Mouse (Mus musculus): ENCODE measurements around the gene Lrp2bp. TPM values are rescaled to one million over a fixed set of nuclear protein-coding genes. Genes with fewer than 3 reads are reported as not detected.

The Lrp2bp gene
- polyA plus RNA-seq, 1 experiment from 2014 or later, result 0.36 TPM

GRCm38 (mm10) chr8:45990631-45991310 is 8.3 kb upstream of the Lrp2bp start:
- Histone ChIP-seq H3K9me3 (ENCODE audit: control insufficient read depth, low read length) (no peaks in the 10 kb centered on the region), H3K9ac (ENCODE audit: low read depth, low read length) (no peak overlapping the region), H3K36me3 (ENCODE audit: control insufficient read depth, insufficient read depth, low read length) (0 out of 2 replicates have a peak, but pooled peaks cover 2% of the 10 kb centered on the region), H3K4me3 (ENCODE audit: low read depth, low read length) (no peak overlapping the region), H3K4me2 (replicated peaks; ENCODE audit: low read depth, low read length) (no peak overlapping the region), H3K27ac (ENCODE audit: low read depth, low read length) (no peak overlapping the region), H3K27me3 (ENCODE audit: control insufficient read depth, insufficient read depth, low read length) (no peaks in the 10 kb centered on the region), H3K4me1 (replicated peaks; ENCODE audit: control insufficient read depth, insufficient read depth, low read length) (no peaks in the 10 kb centered on the region)
- no peak for DNase-seq (ENCODE audit: low spot score)
- ATAC-seq (ENCODE audit: low FRiP score), result no peak
- 97% methylated on average over 4 of the region's 4 CpGs for WGBS

GRCm38 (mm10) chr8:45994111-45994510 is 5.0 kb upstream of the Lrp2bp start:
- Histone ChIP-seq H3K36me3 (ENCODE audit: control insufficient read depth, insufficient read depth, low read length) (0 out of 2 replicates have a peak, but pooled peaks cover 2% of the 10 kb centered on the region), H3K27me3 (ENCODE audit: control insufficient read depth, insufficient read depth, low read length) (no peaks in the 10 kb centered on the region), H3K4me1 (replicated peaks; ENCODE audit: control insufficient read depth, insufficient read depth, low read length) (no peaks in the 10 kb centered on the region), H3K27ac (ENCODE audit: low read depth, low read length) (no peak overlapping the region), H3K4me3 (ENCODE audit: low read depth, low read length) (no peak overlapping the region), H3K4me2 (replicated peaks; ENCODE audit: low read depth, low read length) (no peak overlapping the region), H3K9ac (ENCODE audit: low read depth, low read length) (no peak overlapping the region), H3K9me3 (ENCODE audit: control insufficient read depth, low read length) (no peaks in the 10 kb centered on the region)
- DNase-seq (ENCODE audit: low spot score) (peak; percentile 27), ATAC-seq (ENCODE audit: low FRiP score) (no peak)
- 100% methylated on average over 2 of the region's 2 CpGs for WGBS

GRCm38 (mm10) chr8:45995576-45995975 is 3.5 kb upstream of the Lrp2bp start:
- no peak overlapping the region for H3K4me2 ChIP-seq (replicated peaks; ENCODE audit: low read depth, low read length)
- ATAC-seq (ENCODE audit: low FRiP score) (no peak), DNase-seq (ENCODE audit: low spot score) (no peak)
- 89% methylated on average over 3 of the region's 3 CpGs for WGBS
- no peaks in the 10 kb centered on the region for H3K27me3 ChIP-seq (ENCODE audit: control insufficient read depth, insufficient read depth, low read length)
- H3K9me3 ChIP-seq (ENCODE audit: control insufficient read depth, low read length), result no peaks in the 10 kb centered on the region
- no peak overlapping the region for H3K27ac ChIP-seq (ENCODE audit: low read depth, low read length)
- H3K4me1 ChIP-seq (replicated peaks; ENCODE audit: control insufficient read depth, insufficient read depth, low read length), result no peaks in the 10 kb centered on the region
- no peak overlapping the region for H3K4me3 ChIP-seq (ENCODE audit: low read depth, low read length)
- H3K9ac ChIP-seq (ENCODE audit: low read depth, low read length), result no peak overlapping the region
- 0 out of 2 replicates have a peak, but pooled peaks cover 2% of the 10 kb centered on the region for H3K36me3 ChIP-seq (ENCODE audit: control insufficient read depth, insufficient read depth, low read length)

- ATAC-seq (ENCODE audit: low FRiP score), result no peak
- no peaks in the 10 kb centered on the region for H3K4me1 ChIP-seq (replicated peaks; ENCODE audit: control insufficient read depth, insufficient read depth, low read length)
- H3K4me2 ChIP-seq (replicated peaks; ENCODE audit: low read depth, low read length), result no peak overlapping the region
Observed at GRCm38 (mm10) chr8:45998228-45998627, 875 bp upstream of the Lrp2bp start.

GRCm38 (mm10) chr8:45999784-46000705 is 942 bp downstream of the Lrp2bp start:
- H3K4me2 ChIP-seq (replicated peaks; ENCODE audit: low read depth, low read length), result peak overlapping the region; percentile 82
- 9% methylated on average over 52 of the region's 55 CpGs for WGBS
- peak; percentile 99 for ATAC-seq (ENCODE audit: low FRiP score)
- peak overlapping the region; percentile 96 for H3K27ac ChIP-seq (ENCODE audit: low read depth, low read length)
- H3K9ac ChIP-seq (ENCODE audit: low read depth, low read length), result peak overlapping the region; percentile 87
- H3K9me3 ChIP-seq (ENCODE audit: control insufficient read depth, low read length), result no peaks in the 10 kb centered on the region
- H3K36me3 ChIP-seq (ENCODE audit: control insufficient read depth, insufficient read depth, low read length), result 0 out of 2 replicates have a peak, but pooled peaks cover 2% of the 10 kb centered on the region
- no peaks in the 10 kb centered on the region for H3K27me3 ChIP-seq (ENCODE audit: control insufficient read depth, insufficient read depth, low read length)
- H3K4me1 ChIP-seq (replicated peaks; ENCODE audit: control insufficient read depth, insufficient read depth, low read length), result no peaks in the 10 kb centered on the region
- peak overlapping the region; percentile 47 for H3K4me3 ChIP-seq (ENCODE audit: low read depth, low read length)
- peak; percentile 99 for DNase-seq (ENCODE audit: low spot score)

More at GRCm38 (mm10) chr8:45998228-45998627, 875 bp upstream of the Lrp2bp start:
- H3K36me3 ChIP-seq (ENCODE audit: control insufficient read depth, insufficient read depth, low read length), result 0 out of 2 replicates have a peak, but pooled peaks cover 2% of the 10 kb centered on the region
- H3K9me3 ChIP-seq (ENCODE audit: control insufficient read depth, low read length), result no peaks in the 10 kb centered on the region
- H3K27ac ChIP-seq (ENCODE audit: low read depth, low read length), result no peak overlapping the region
- WGBS, result 93% methylated on average over 2 of the region's 2 CpGs
- DNase-seq (ENCODE audit: low spot score), result no peak
- no peak overlapping the region for H3K9ac ChIP-seq (ENCODE audit: low read depth, low read length)
- no peak overlapping the region for H3K4me3 ChIP-seq (ENCODE audit: low read depth, low read length)
- no peaks in the 10 kb centered on the region for H3K27me3 ChIP-seq (ENCODE audit: control insufficient read depth, insufficient read depth, low read length)

- no peaks in the 10 kb centered on the region for H3K4me1 ChIP-seq (replicated peaks; ENCODE audit: control insufficient read depth, insufficient read depth, low read length)
- no peaks in the 10 kb centered on the region for H3K9me3 ChIP-seq (ENCODE audit: control insufficient read depth, low read length)
- H3K27me3 ChIP-seq (ENCODE audit: control insufficient read depth, insufficient read depth, low read length), result no peaks in the 10 kb centered on the region
- no peaks in the 10 kb centered on the region for H3K36me3 ChIP-seq (ENCODE audit: control insufficient read depth, insufficient read depth, low read length)
- H3K9ac ChIP-seq (ENCODE audit: low read depth, low read length), result no peak within 1 kb of the TSS
- no peak within 1 kb of the TSS for H3K27ac ChIP-seq (ENCODE audit: low read depth, low read length)
- no peak within 1 kb of the TSS for H3K4me2 ChIP-seq (replicated peaks; ENCODE audit: low read depth, low read length)
- H3K4me3 ChIP-seq (ENCODE audit: low read depth, low read length), result no peak within 1 kb of the TSS
- WGBS, result 74% methylated on average over 4 of the region's 4 CpGs
- DNase-seq (ENCODE audit: low spot score) (no peak), ATAC-seq (ENCODE audit: low FRiP score) (no peak)
Observed at GRCm38 (mm10) chr8:46005596-46005995, 6.5 kb downstream of the Lrp2bp start, which contains the start of gene Ankrd37. Gene Ankrd37 (minus strand): TSS chr8:46005707.

GRCm38 (mm10) chr8:46007050-46007672 is 8.1 kb downstream of the Lrp2bp start:
- Histone ChIP-seq H3K9ac (ENCODE audit: low read depth, low read length) (no peak overlapping the region), H3K4me1 (replicated peaks; ENCODE audit: control insufficient read depth, insufficient read depth, low read length) (no peaks in the 10 kb centered on the region), H3K27me3 (ENCODE audit: control insufficient read depth, insufficient read depth, low read length) (no peaks in the 10 kb centered on the region), H3K4me2 (replicated peaks; ENCODE audit: low read depth, low read length) (no peak overlapping the region), H3K9me3 (ENCODE audit: control insufficient read depth, low read length) (no peaks in the 10 kb centered on the region), H3K4me3 (ENCODE audit: low read depth, low read length) (no peak overlapping the region), H3K36me3 (ENCODE audit: control insufficient read depth, insufficient read depth, low read length) (no peaks in the 10 kb centered on the region), H3K27ac (ENCODE audit: low read depth, low read length) (no peak overlapping the region)
- ATAC-seq (ENCODE audit: low FRiP score) (no peak), DNase-seq (ENCODE audit: low spot score) (no peak)
- WGBS, result 85% methylated on average over 3 of the region's 3 CpGs

- 42% methylated on average over 2 of the region's 2 CpGs for WGBS
- Histone ChIP-seq H3K4me1 (replicated peaks; ENCODE audit: control insufficient read depth, insufficient read depth, low read length) (no peaks in the 10 kb centered on the region), H3K4me2 (replicated peaks; ENCODE audit: low read depth, low read length) (no peak overlapping the region), H3K36me3 (ENCODE audit: control insufficient read depth, insufficient read depth, low read length) (no peaks in the 10 kb centered on the region), H3K9ac (ENCODE audit: low read depth, low read length) (no peak overlapping the region), H3K27me3 (ENCODE audit: control insufficient read depth, insufficient read depth, low read length) (no peaks in the 10 kb centered on the region), H3K4me3 (ENCODE audit: low read depth, low read length) (no peak overlapping the region), H3K9me3 (ENCODE audit: control insufficient read depth, low read length) (no peaks in the 10 kb centered on the region), H3K27ac (ENCODE audit: low read depth, low read length) (no peak overlapping the region)
- DNase-seq (ENCODE audit: low spot score), result no peak
- ATAC-seq (ENCODE audit: low FRiP score), result no peak
Observed at GRCm38 (mm10) chr8:46010306-46010705, 11.2 kb downstream of the Lrp2bp start.
